Mouse (Mus musculus) intestine, embryonic 16.5 days (tissue): Measurements from ENCODE around the gene Cops7b. TPM values are rescaled to one million over a fixed set of nuclear protein-coding genes. Genes with fewer than 3 reads are reported as not detected.

Experiments used
- ATAC-seq: fragments of 200-750 bp; cut with Nextera tagmentation; 2 replicates; pipeline ENCODE4 v1.8.0; 2017; ENCODE audit warnings: moderate TSS enrichment, moderate library complexity
- H3K27ac ChIP-seq: fragments of 300-500 bp; sonication (generic); 2 replicates; pipeline ENCODE4 v1.5.1; 2014; ENCODE audit warnings: mild to moderate bottlenecking, low read length
- H3K27me3 ChIP-seq: fragments of 300-500 bp; sonication (generic); replicated peaks from 2 replicates; pipeline ENCODE4 v1.6.1; 2014; ENCODE audit warnings: low read length, control low read depth, mixed read lengths; ENCODE audit not compliant: control insufficient read depth, insufficient read depth
- H3K36me3 ChIP-seq: fragments of 300-500 bp; sonication (generic); 2 replicates; pipeline ENCODE4 v1.6.1; 2014; ENCODE audit warnings: low read length, control low read depth; ENCODE audit not compliant: control insufficient read depth, insufficient read depth
- H3K4me1 ChIP-seq: fragments of 300-500 bp; sonication (generic); 2 replicates; pipeline ENCODE4 v1.6.1; 2014; ENCODE audit warnings: low read length, control low read depth, mixed read lengths; ENCODE audit not compliant: control insufficient read depth, insufficient read depth
- H3K4me2 ChIP-seq: fragments of 300-500 bp; sonication (generic); 2 replicates; pipeline ENCODE4 v1.6.1; 2014; ENCODE audit warnings: low read depth, low read length, control low read depth
- H3K4me3 ChIP-seq: fragments of 300-500 bp; sonication (generic); 2 replicates; pipeline ENCODE4 v1.5.1; 2014; ENCODE audit warnings: mild to moderate bottlenecking, low read length
- H3K9ac ChIP-seq: fragments of 300-500 bp; sonication (generic); 2 replicates; pipeline ENCODE4 v1.6.1; 2014; ENCODE audit warnings: low read depth, low read length
- H3K9me3 ChIP-seq: fragments of 300-500 bp; sonication (generic); 2 replicates; pipeline ENCODE4 v1.6.1; 2016; ENCODE audit warnings: low read length, control low read depth; ENCODE audit not compliant: control insufficient read depth
- whole genome bisulfite sequencing: fragments of 180-500 bp; shearing (Covaris S2); extraction: QIAGEN DNeasy Blood & Tissue Kit; methylation state at CpG from one replicate; pipeline ENCODE4 v1.1.7; 2014; 5-methylcytosine and 5-hydroxymethylcytosine counted together
- microRNA-seq: library from miRNA; unstranded; fragments of <30 nt; microRNA quantifications from one replicate; pipeline ENCODE4, GENCODE M21; 2016
- polyA plus RNA-seq: library from polyadenylated mRNA; unstranded; fragments of >200 nt; fragmentation: Nextera tagmentation; extraction: Ambion mirVana; gene quantifications from 2 replicates; pipeline ENCODE4 v1.2.1, GENCODE M21; 2015

Gene Cops7b
- polyA plus RNA-seq, 1 experiment from 2014 or later: 35.1 TPM

GRCm38 (mm10) chr1:86634751-86635359 lies 52.2 kb downstream of the Cops7b start:
- Histone ChIP-seq H3K4me1 (peaks cover 16% of the 10 kb centered on the region), H3K27ac (no peak overlapping the region), H3K4me3 (no peak overlapping the region), H3K9me3 (no peaks in the 10 kb centered on the region), H3K9ac (no peak overlapping the region), H3K4me2 (no peak overlapping the region), H3K36me3 (no peaks in the 10 kb centered on the region), H3K27me3 (no peaks in the 10 kb centered on the region)
- ATAC-seq: 0 out of 2 replicates have a peak, but pooled peaks have one; percentile 46
- 52% methylated on average over 6 of the region's 6 CpGs for WGBS

- no peak overlapping the region for H3K27ac ChIP-seq
- no peak for ATAC-seq
- WGBS: 62% methylated on average over 13 of the region's 13 CpGs
Measured at GRCm38 (mm10) chr1:86643101-86643809, 60.6 kb downstream of the Cops7b start.

GRCm38 (mm10) chr1:86647517-86647916 lies 64.8 kb downstream of the Cops7b start:
- Histone ChIP-seq H3K4me2 (no peak overlapping the region), H3K9ac (no peak overlapping the region), H3K9me3 (no peaks in the 10 kb centered on the region), H3K27ac (no peak overlapping the region), H3K36me3 (no peaks in the 10 kb centered on the region), H3K4me3 (no peak overlapping the region), H3K27me3 (no peaks in the 10 kb centered on the region), H3K4me1 (no peaks in the 10 kb centered on the region)
- 44% methylated on average over 2 of the region's 2 CpGs for WGBS
- no peak for ATAC-seq

More at GRCm38 (mm10) chr1:86643101-86643809, 60.6 kb downstream of the Cops7b start:
- H3K9me3 ChIP-seq: no peaks in the 10 kb centered on the region
- no peaks in the 10 kb centered on the region for H3K4me1 ChIP-seq
- no peak overlapping the region for H3K4me3 ChIP-seq
- no peak overlapping the region for H3K4me2 ChIP-seq
- H3K9ac ChIP-seq: no peak overlapping the region
- no peaks in the 10 kb centered on the region for H3K36me3 ChIP-seq
- H3K27me3 ChIP-seq: no peaks in the 10 kb centered on the region

GRCm38 (mm10) chr1:86650272-86650671 lies 67.6 kb downstream of the Cops7b start:
- 14% methylated on average over 6 of the region's 6 CpGs for WGBS
- Histone ChIP-seq H3K9ac (no peak overlapping the region), H3K4me3 (no peak overlapping the region), H3K4me1 (no peaks in the 10 kb centered on the region), H3K4me2 (no peak overlapping the region), H3K27me3 (no peaks in the 10 kb centered on the region), H3K36me3 (no peaks in the 10 kb centered on the region), H3K27ac (no peak overlapping the region), H3K9me3 (no peaks in the 10 kb centered on the region)
- ATAC-seq: no peak

- no peak overlapping the region for H3K4me2 ChIP-seq
- no peak for ATAC-seq
Measured at GRCm38 (mm10) chr1:86652675-86653074, 70.0 kb downstream of the Cops7b start.

GRCm38 (mm10) chr1:86657071-86657470 lies 74.4 kb downstream of the Cops7b start:
- WGBS: 80% methylated on average over 5 of the region's 5 CpGs
- Histone ChIP-seq H3K36me3 (no peaks in the 10 kb centered on the region), H3K27me3 (no peaks in the 10 kb centered on the region), H3K4me1 (no peaks in the 10 kb centered on the region), H3K9ac (no peak overlapping the region), H3K4me3 (no peak overlapping the region), H3K27ac (no peak overlapping the region), H3K4me2 (no peak overlapping the region), H3K9me3 (no peaks in the 10 kb centered on the region)
- ATAC-seq: no peak

More at GRCm38 (mm10) chr1:86652675-86653074, 70.0 kb downstream of the Cops7b start:
- no peak overlapping the region for H3K27ac ChIP-seq
- H3K9ac ChIP-seq: no peak overlapping the region
- no peaks in the 10 kb centered on the region for H3K4me1 ChIP-seq
- WGBS: 49% methylated on average over 4 of the region's 4 CpGs
- H3K4me3 ChIP-seq: no peak overlapping the region
- H3K9me3 ChIP-seq: no peaks in the 10 kb centered on the region
- H3K36me3 ChIP-seq: no peaks in the 10 kb centered on the region
- H3K27me3 ChIP-seq: no peaks in the 10 kb centered on the region

Small RNA genes within 50 kb of the gene (microRNA-seq; reads per million reads assigned to microRNA genes)
- gene Gm22955: not detected

Other genes with a start within 250 kb of the Cops7b start
- gene Ncl, start 223.5 kb upstream of the Cops7b start, polyA plus RNA-seq: 355 and 416 TPM in 2 replicates
- gene Nmur1, start 156.7 kb upstream of the Cops7b start, polyA plus RNA-seq: 0.46 and 0.88 TPM in 2 replicates
- not detected in 2 replicates for gene Tex44, start 156.6 kb upstream of the Cops7b start, polyA plus RNA-seq
- gene Ptma, start 56.2 kb upstream of the Cops7b start, polyA plus RNA-seq: 1,684 and 1,813 TPM in 2 replicates
- 35.1 and 35.2 TPM in 2 replicates for gene Pde6d, start 275 bp upstream of the Cops7b start, polyA plus RNA-seq
- 0.34 and 0.72 TPM in 2 replicates for gene Nppc, start 87.7 kb downstream of the Cops7b start, polyA plus RNA-seq
- 19.0 and 19.1 TPM in 2 replicates for gene Dis3l2, start 120.9 kb downstream of the Cops7b start, polyA plus RNA-seq